Mouse (Mus musculus): ENCODE results near the gene Lce3f. TPM values are rescaled to one million over a fixed set of nuclear protein-coding genes. Genes with fewer than 3 reads are reported as not detected.

Gene Lce3f
- polyA plus RNA-seq, 1 experiment from 2014 or later: not detected

DNA sequence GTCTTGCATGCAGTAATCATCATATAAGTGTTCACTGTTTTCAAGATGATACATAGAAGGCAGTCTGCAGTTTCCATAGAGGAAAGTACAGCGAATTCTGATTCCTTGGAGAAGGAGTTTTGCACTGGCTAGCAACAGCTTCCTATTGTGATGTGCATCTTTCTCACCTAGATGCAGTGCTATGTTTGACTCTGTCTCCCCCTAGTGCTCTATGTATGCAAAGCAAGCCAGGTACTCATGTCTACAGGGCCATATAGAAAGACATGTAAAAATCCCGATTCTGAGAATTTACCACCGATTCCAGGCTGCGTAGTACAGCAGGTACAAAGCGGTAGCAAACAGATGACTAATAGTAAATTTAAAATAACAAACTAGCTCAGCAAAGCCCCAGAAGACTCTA, 39.4 kb downstream of the Lce3f start:
- H3K4me3 ChIP-seq (ENCODE audit: inconsistent target): no peak overlapping the region
- no peaks in the 10 kb centered on the region for H3K79me2 ChIP-seq (ENCODE audit: inconsistent target)
- 56% methylated on average over 5 of the region's 5 CpGs for WGBS (ENCODE audit: missing documents)
- no peaks in the 10 kb centered on the region for H3K36me3 ChIP-seq (ENCODE audit: inconsistent target)
- H3K27ac ChIP-seq: no peak overlapping the region

Other genes with a start within 250 kb of the Lce3f start
- not detected in 3 replicates for gene Lce1g, start 239.9 kb upstream of the Lce3f start, polyA plus RNA-seq (2018)
- gene Lce1h, start 227.2 kb upstream of the Lce3f start, polyA plus RNA-seq (2018): not detected in 3 replicates
- not detected in 3 replicates for gene Lce1i, start 213.3 kb upstream of the Lce3f start, polyA plus RNA-seq (2018)
- gene Lce1j, start 201.7 kb upstream of the Lce3f start, polyA plus RNA-seq (2018): not detected in 3 replicates
- gene Lce1k, start 184.3 kb upstream of the Lce3f start, polyA plus RNA-seq (2018): not detected in 3 replicates
- not detected in 3 replicates for gene Kprp, start 165.0 kb upstream of the Lce3f start, polyA plus RNA-seq (2018)
- gene Lce1l, start 140.9 kb upstream of the Lce3f start, polyA plus RNA-seq (2018): not detected in 3 replicates
- not detected in 3 replicates for gene 2310050C09Rik, start 122.0 kb upstream of the Lce3f start, polyA plus RNA-seq (2018)
- not detected in 3 replicates for gene Lce3a, start 66.0 kb upstream of the Lce3f start, polyA plus RNA-seq (2018)
- gene Lce3b, start 59.2 kb upstream of the Lce3f start, polyA plus RNA-seq (2018): not detected in 3 replicates
- gene Lce3c, start 47.7 kb upstream of the Lce3f start, polyA plus RNA-seq (2018): not detected in 3 replicates
- not detected in 3 replicates for gene Lce3d, start 34.8 kb upstream of the Lce3f start, polyA plus RNA-seq (2018)
- not detected in 3 replicates for gene Lce3e, start 25.2 kb upstream of the Lce3f start, polyA plus RNA-seq (2018)
- gene Crct1, start 23.5 kb downstream of the Lce3f start, polyA plus RNA-seq (2018): not detected in 3 replicates
- gene Lce1m, start 26.8 kb downstream of the Lce3f start, polyA plus RNA-seq (2018): not detected in 3 replicates
- gene Gm4858, start 76.6 kb downstream of the Lce3f start, polyA plus RNA-seq (2018): not detected in 3 replicates
- gene Crnn, start 152.6 kb downstream of the Lce3f start, polyA plus RNA-seq (2018): not detected in 3 replicates
- not detected in 3 replicates for gene Flg2, start 205.1 kb downstream of the Lce3f start, polyA plus RNA-seq (2018)

Measured in macrophage (primary cell).